Mouse (Mus musculus) naive thymus-derived CD4-positive, alpha-beta T cell, adult 2 months (primary cell): Measurements from ENCODE around the gene Ap1b1.
A peak's percentile ranks its signal among the peaks of the same experiment; 100 is the strongest.

Experiments
- DNase-seq: peaks from one replicate; pipeline ENCODE4 v3.0.0-alpha.2; 2011; ENCODE audit warnings: low read depth

The Ap1b1 gene

DNA sequence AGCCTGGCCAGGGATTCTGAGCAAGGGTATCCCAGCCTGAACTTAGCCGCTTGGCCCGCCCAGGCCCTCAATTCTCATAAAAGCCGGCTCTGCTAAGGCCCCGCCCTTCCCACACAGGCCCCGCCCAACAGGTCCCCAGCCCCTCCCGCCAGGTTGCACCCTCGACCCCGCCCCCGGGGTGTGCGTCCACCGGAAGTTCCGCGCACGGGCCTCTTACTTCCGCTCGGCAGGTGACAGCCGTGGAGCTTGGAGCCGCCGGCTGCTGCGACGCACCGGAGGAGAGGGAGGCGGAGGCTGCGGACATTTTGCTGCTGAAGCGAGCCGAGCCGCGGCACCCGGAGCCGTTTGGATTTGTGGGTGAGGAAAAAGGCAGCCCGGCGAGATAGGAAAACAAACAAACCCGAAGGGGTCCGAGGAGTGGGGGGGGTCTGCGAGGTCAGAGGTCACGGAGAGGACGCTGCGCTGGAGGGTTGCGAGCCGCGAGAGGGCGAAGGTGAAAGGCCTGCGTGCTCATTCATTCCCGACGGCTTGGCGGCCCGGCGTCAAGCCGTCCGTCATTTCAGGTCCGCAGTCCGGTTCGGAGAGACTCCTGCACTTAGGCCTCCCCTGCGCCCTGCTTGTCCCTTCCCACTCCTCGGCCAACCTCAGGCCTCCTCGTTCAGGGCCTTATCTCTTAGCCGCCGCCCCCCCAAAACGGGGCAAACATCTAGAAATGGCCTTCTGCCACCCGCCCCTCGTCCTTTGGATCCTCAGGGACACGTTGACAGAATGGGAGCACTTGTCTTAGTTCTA is at the start of gene Ap1b1:
Gene Ap1b1, plus strand, starts transcription at position 130 of the 792 bp plus-strand sequence.
- DNase-seq = peak; percentile 95

DNA sequence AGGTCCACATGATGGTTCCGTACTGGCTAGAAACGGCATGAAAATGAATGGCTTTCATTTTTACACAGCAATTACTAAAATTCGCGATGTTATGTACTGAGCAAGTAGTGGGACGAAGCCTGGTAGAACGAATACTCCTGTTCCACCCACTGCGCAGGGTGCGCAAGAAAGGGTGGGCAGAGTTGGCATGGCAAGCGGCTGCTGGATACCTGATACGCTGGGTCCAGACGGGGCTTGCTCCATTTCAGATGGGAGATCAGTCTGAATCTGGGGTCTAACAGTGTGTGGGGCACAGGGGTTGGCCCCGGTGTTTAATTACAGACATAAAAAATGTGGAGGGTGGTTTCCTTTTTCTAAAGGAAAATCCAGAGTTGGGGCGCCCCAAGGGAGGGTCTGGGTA is 40.1 kb upstream of the Ap1b1 start:
- DNase-seq = no peak

- DNase-seq = peak; percentile 93
Measured at GRCm38 (mm10) chr11:4946947-4947812, 39.4 kb upstream of the Ap1b1 start.

GRCm38 (mm10) chr11:4947813-4948174 is 38.8 kb upstream of the Ap1b1 start, which contains the start of gene Nefh:
TSS of gene Nefh (minus strand) at chr11:4948064.
- DNase-seq = no peak

DNA sequence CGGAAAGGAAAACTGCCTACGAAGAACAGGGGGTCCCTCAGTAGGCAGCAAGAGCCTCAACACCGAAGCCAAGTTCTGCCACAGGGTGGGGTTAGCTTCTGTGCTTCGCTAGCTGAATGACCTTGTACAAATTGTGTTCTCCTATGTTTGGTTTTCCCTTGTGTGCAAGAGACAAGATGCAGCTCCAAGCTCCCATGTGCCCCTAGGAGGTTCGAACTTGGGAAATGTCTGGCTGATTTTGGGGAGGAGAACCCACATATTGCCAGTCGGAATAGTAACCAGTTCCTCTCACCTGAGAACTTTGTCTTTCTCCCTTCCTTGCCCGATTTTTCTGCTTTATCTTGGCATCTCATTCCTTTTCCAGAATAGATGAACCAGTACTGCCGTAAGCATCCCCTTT is 37.8 kb upstream of the Ap1b1 start:
- peak; percentile 12 for DNase-seq

DNA sequence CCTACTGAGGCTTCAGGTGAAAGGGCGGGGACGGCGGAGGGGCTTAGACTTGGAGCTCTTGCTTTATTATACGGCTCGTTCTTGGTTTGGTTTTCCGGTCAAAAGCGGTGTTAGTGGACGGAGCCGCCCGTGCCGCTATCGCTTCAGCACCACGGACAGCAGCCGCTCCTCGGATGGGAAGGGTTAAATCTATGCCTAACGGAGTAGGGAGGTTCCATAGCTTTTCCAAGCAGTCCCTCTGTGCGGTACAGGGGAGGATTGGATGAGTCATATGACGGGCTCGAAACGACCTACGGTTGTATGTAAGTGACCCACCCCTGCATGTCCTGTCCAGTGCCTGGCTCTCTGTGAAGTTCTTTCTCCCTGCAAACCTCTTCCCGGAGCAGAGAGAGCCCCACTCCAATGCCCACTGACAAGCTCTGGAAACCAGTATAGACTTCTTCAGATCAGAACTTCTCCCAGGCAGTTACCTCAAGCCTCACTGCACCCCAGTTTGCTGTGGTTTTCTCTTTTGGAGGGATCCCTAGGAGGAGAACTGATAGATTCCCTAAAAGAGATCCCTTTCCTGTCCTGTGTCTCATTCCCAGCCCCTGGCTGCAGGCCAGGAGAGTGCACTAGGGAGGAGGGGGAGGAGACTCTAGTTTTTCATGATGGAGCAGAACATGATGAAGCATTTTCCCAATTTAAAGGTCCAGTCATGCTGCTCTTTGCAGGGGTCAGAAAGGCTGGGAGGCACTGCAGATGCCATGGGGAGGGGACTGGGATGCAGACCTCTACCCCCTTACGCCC is 37.2 kb upstream of the Ap1b1 start:
- DNase-seq = peak; percentile 22

DNA sequence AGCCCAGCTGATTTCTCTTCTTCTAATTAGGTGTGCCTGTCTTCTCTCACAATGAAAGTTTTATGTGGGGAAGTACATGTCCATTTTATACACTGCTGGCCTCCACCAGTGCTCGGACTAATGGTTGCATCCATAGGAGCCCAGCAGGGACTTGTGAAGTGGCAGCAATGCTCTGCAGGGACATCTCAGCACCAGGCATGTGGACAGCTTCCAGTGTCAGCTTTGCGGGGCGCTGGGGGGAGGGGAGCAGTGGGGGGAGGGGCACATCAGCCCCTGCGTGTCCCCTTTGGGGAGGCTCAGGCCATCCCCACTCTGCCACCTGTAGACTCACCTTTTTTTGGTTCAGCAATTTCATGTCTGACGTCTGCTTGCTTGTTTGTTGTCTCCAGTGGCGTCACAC is 33.2 kb upstream of the Ap1b1 start:
- no peak for DNase-seq

DNA sequence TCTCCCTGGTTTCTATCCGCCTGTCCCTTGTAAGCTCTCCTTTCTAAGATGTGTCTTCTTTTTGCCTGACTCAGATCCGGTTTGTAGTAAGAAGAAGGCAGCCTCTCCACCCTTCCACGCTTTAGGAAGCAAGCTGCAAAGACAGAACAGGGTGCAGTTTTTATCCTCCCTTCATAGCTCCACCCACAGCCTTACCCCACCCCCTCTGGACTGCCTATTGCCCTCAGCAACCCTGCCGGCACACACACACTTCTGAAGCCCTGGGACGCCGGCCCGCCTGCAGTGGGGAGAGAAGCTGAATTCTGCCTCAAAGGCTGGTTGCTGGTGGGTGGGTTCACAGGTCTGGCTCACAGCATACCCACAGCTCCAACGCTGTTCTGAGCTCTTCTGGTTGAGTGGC is 32.7 kb upstream of the Ap1b1 start:
- DNase-seq = no peak

DNA sequence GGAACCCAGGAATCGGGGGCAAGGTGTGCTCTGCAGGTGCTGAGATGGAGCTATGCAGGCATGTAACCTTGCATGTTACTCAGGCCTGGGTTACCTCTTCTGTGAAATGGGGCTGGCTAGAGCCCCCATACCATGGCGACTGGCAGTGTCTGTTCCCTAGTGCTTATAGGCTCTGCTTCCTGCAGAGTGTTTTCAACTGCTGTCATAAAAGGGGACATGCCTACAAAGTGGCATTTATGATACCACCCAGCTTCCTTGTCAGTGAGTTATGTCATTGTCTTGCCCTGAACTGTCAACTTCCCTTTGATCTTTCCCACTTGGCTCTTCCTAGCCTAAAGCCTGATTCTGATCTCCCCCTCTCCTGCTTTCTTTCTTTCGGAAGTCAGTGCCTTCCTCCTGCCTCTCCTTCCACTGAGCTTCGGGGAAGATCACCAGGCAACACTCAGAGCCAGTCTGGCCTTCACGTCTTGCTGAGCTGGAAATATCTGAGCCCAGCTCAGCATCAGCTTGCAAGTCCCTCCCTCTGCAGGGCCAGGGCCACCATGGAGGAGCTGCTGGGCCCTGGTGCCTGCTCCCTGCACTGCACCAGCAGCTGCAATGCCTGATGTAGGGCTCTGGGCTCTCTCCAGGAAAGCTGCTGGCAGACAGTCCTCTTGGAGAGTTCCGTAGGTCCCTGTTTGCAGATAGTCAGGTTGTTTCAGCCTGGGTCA is 23.4 kb upstream of the Ap1b1 start:
- DNase-seq = no peak

- no peak for DNase-seq
Measured at GRCm38 (mm10) chr11:4966325-4966724, 20.3 kb upstream of the Ap1b1 start.

DNA sequence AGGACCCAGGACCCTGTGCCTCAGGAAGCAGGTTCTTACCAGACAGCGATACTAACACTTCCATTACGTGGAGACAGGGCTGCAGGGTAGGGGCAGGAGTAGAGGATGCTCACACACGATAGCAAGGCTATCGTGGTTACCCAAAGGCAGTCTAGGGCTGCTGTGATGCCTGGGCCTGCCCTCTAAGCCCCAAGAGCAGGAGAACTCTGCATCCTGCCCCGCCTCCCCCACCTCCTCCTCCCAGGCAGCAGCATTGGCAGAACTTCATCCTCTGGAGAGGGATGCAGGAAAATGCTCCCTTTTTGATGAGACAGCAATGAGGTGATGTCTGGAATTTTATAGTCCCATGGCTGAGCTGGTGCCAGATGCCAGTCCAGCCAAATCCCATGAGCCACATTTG is 19.7 kb upstream of the Ap1b1 start:
- no peak for DNase-seq

DNA sequence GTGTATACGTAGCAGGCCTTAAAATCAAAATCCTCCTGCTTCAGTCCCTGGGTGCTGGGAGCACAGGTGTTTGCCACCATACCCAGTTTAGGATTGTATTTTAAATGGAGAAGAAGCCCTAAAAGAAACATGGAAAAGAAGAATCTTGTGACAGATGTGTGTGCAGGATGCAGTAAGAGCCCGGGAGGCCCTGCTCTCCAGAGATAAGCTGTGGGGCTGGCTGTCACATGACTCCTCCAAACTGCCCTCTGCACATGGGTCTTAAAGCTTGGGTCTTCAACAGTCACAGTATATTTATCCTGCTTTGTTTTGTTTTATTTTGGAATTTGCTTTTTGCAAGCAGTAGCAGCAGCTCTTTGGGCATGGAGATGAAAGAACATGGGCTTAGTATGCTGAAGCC is 19.1 kb upstream of the Ap1b1 start:
- DNase-seq = no peak

DNA sequence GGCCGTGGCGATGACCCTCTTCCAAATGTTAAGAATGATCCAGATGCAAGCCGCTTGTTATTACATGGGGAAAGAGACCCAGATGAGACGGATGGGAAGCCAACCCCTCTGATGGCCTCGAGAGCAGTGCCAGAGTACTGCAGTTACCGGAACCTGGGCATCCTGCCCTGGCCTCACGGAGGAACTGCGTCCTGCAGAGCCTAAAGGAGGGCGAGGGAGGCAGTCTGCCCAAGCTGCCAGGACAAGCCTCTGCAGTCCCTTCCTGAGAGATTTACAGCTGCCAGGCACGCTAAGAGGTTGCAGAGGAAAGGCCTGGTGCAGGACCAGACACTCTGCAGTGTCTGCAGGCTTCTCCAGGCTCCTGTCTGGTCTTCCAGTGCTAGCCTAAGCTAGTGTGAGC is 18.2 kb upstream of the Ap1b1 start:
- DNase-seq = no peak

GRCm38 (mm10) chr11:4972967-4973870 is 13.4 kb upstream of the Ap1b1 start:
- DNase-seq = peak; percentile 84

GRCm38 (mm10) chr11:4973871-4974256 is 12.8 kb upstream of the Ap1b1 start:
- DNase-seq = no peak

DNA sequence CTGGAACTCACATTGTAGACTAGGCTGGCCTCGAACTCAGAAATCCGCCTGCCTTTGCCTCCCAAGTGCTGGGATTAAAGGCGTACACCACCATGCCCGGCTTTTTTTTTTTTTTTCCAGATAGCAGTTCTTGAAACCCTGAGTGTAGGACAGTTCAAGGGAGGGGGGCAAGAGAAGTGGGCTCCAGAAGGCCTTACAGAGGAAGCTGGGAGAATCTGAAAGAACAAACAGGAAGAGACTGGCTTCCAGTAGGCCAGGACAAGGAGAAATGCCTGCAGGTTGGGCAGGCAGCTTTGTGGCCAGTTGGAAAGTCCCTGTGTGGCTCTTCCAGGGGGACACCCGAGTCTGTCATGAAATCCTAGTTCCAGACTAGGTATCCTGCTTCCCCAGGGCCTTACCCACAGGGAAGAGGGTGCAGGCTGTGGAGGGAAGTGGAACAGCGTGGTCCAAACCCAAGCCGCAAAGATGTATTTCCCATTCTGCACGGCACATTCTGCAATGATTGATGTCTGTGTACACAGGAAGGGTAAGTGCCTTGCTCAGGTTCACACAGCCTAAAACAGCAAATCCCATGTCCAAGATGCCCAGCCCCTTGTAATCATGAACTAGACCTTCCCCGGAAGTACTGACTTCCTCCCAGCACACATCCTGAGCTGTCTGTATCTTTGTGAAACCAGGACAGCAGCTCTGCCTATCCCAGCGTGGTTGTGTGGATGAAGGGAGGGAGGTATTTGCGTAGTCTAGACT is 12.1 kb upstream of the Ap1b1 start:
- DNase-seq = no peak

GRCm38 (mm10) chr11:4975623-4976022 is 11.0 kb upstream of the Ap1b1 start:
- peak; percentile 91 for DNase-seq

GRCm38 (mm10) chr11:4983010-4983409 is 3.6 kb upstream of the Ap1b1 start:
- DNase-seq = no peak

DNA sequence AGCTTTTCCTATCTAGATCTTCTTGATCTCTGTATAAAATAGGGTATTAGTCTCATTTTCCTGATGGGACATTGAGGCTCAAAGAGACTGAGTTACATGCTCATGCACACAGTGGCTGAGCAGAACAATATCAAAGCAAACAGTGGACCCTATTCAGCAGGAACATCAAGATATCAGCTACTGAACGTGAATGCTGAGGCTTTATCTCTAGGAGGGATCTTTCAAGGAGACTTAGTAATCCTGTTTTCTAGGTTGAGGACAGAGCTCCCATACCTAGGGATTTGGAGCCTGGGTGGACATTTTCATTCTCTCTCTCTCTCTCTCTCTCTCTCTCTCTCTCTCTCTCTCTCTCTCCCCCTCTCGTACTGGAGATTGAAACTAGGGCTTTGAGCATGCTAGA is 3.1 kb upstream of the Ap1b1 start:
- DNase-seq = no peak

DNA sequence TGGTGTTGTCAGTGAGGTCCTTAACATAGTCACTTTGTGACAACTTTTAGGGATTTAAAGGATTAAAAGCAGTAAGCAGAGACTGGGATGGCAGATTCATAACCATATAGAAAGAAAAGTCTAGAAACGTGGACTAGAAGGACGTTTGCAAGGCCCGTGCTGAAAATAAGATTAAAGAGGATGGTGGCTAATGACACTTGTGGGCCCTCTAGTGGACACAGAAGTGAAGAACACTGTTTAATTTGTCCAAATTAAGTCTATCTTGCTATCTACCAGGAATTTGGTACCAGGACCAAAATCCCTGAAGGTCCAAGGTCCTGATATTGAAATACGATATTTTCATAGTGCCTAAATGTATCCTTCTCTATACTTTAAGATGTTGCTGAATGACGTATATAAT is 2.4 kb upstream of the Ap1b1 start:
- peak; percentile 76 for DNase-seq
